Mouse (Mus musculus) embryonic fibroblast, embryonic 13.5 days (primary cell): Measurements from ENCODE around the gene Thap12. TPM values are rescaled to one million over a fixed set of nuclear protein-coding genes. Genes with fewer than 3 reads are reported as not detected.
A peak's percentile ranks its signal among the peaks of the same experiment; 100 is the strongest.

Experiments
- H3K27ac ChIP-seq: 2 replicates; pipeline ENCODE4 v1.5.1; 2012; ENCODE audit warnings: low read length, control low read depth, inconsistent platforms; ENCODE audit not compliant: insufficient read depth
- H3K4me1 ChIP-seq: 2 replicates; pipeline ENCODE4 v1.6.1; 2011; ENCODE audit warnings: low read length; ENCODE audit not compliant: control insufficient read depth, insufficient read depth
- H3K4me3 ChIP-seq: 2 replicates; pipeline ENCODE4 v1.5.1; 2011; ENCODE audit warnings: mild to moderate bottlenecking, control low read depth, low read length; ENCODE audit not compliant: insufficient read depth
- CTCF ChIP-seq: IDR thresholded peaks from 2 replicates; pipeline ENCODE4 v1.5.1; 2011; ENCODE audit warnings: mild to moderate bottlenecking, control low read depth, low read length, moderate library complexity, borderline replicate concordance; ENCODE audit not compliant: insufficient read depth
- POLR2A ChIP-seq: IDR thresholded peaks from 2 replicates; pipeline ENCODE4 v1.6.1; 2011; ENCODE audit warnings: low read depth, mild to moderate bottlenecking, control low read depth, low read length, moderate library complexity
- polyA plus RNA-seq: library from polyadenylated mRNA; stranded (reverse); fragments of >200 nt; gene quantifications from 2 replicates; pipeline ENCODE4 v1.2.4, GENCODE M21; 2011; ENCODE audit warnings: low read depth; ENCODE audit not compliant: missing spikeins, insufficient read length

Gene Thap12
- polyA plus RNA-seq, 1 experiment = 78.2 TPM

DNA sequence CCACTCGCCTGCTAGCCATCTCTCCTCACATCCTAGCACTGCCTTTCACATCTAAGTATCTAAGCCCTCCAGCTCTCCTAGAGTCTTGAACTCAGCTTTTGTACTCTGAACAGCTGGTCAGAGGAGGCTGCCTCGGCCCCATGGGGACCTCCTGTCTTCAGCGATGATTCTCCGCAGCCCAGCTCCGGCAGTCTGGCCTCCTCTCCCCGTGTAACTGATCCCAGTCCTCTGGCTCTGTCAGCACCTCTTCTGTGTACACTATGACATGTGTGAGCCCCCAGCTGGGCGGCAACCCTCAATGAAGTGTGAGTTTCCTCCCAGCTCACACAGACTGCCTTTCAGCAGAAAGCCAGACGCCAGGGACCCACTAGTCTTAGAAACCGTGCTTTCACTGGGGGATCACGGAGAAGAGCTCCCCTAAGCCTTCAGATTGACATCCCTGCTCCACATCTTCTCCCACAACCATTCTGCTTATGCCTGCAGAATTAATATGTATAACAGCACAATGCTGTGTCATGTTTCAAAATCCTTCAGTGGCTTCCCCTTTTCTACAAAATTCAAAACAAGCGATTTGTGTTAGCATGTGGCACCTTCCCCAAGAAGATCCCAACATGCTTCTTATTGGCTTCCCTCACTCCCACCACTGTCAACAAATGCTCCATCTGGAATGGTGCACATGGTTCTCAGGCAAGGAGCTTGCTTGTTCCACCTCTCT is 30.5 kb upstream of the Thap12 start:
- H3K4me3 ChIP-seq = no peak overlapping the region
- no peak overlapping the region for H3K27ac ChIP-seq
- H3K4me1 ChIP-seq = peaks cover 14% of the 10 kb centered on the region
- TF ChIP-seq CTCF (no peak), POLR2A (no peak)

DNA sequence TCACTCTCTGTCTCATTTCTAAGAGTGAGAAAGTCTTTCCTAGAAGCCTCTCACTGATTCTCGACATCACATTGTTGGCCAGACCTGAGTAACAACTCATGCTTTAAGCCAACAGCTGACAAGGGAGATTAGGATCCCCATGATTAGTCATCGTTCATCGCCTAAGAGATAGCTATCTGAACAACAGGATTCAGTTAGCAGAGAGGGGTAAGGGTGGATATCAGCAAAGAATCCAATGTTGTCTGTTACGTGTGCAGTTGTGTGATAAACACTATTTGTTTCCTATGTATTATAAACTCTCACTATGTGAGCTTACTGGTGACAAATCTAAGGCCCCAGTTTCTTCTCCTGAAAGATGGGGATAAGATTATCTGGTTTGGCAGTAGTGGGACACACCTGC is 28.6 kb upstream of the Thap12 start:
- no peak overlapping the region for H3K27ac ChIP-seq
- no peak for TF ChIP-seq POLR2A
- no peak overlapping the region for H3K4me3 ChIP-seq
- peaks cover 5% of the 10 kb centered on the region for H3K4me1 ChIP-seq

DNA sequence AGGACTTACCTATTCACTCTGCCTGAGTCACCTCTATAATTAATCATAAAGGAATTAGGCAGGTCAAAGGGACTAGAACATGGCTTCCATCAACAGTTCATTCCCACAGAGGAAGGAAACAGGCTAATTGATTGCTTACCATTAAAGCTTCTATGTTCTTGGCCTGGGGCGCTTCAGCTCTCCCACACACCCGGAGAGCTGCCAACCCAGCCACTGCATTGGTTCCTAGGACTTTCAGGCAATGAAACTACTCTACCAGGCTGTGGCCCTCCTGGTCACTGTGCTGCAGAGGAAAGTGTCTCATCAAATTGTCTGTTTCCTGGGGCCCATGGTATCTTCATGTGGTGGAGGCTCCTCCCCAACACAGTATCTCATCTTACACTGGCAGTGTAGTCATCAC is 25.4 kb upstream of the Thap12 start:
- Histone ChIP-seq H3K4me1 (no peaks in the 10 kb centered on the region), H3K4me3 (no peak overlapping the region), H3K27ac (no peak overlapping the region)
- TF ChIP-seq CTCF = no peak
- TF ChIP-seq POLR2A = no peak

DNA sequence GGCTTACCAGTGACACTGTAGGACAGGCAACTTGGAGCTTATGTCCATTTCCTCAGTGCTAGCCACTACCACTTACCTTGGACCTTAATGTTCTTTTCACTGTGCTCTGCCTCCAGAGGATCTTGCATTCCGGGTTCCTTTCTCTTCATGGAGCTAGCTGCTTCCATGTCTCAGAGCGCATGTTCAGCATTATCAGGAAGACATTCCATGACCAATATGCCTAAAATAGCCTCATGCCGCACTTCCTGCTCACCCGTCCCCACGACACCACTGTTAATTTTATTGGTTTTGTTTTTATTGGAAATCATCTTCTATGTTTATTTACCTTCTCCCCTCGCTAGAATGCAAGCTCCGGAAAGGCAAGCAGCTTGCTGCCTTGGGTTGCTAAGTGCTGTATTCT is 24.5 kb upstream of the Thap12 start:
- TF ChIP-seq CTCF (no peak), POLR2A (no peak)
- no peak overlapping the region for H3K4me3 ChIP-seq
- H3K4me1 ChIP-seq = no peaks in the 10 kb centered on the region

DNA sequence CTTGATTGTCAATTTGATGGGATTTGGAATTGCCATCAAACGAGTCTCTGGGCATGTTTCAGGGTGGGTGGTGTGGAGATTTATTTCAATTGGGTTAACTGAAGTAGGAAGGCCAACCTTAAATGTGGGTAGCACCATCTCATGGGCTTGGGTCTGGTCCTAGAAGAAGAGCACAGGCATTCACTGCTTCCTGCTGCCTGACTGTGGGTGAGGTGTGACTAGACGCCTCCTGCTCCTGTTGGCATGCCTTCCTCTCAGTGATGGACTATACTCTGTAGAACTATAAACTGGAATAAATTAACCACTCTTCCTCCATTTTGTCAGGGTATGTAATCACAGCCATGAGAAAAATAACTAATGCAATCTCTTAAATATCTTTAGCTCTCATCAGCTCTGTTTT is 22.2 kb upstream of the Thap12 start:
- H3K27ac ChIP-seq = no peak overlapping the region
- no peaks in the 10 kb centered on the region for H3K4me1 ChIP-seq
- TF ChIP-seq POLR2A = no peak
- TF ChIP-seq CTCF = no peak
- no peak overlapping the region for H3K4me3 ChIP-seq

More for the DNA sequence above, 24.5 kb upstream of the Thap12 start:
- H3K27ac ChIP-seq = no peak overlapping the region

DNA sequence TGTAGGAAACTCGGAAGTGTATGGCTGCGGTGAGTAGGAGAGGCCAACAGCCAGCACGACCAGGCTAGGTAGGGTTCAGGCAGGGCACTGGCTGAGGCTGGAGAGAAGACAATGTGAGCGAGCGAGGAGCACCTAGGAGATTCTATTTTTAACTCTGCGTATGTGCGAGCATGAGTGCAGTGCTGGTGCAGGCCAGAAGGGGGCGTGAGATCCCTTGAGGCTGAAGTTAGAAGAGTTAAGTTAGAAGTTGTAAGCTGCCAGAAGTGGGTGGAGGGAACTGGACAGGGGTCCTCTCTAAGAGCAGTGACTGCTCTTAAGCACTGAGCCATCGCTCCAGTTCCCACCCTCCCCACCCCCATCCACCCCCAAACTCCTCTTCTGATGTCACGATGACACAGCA is 20.1 kb upstream of the Thap12 start:
- TF ChIP-seq POLR2A (no peak), CTCF (no peak)
- no peak overlapping the region for H3K4me3 ChIP-seq
- H3K4me1 ChIP-seq = no peaks in the 10 kb centered on the region
- H3K27ac ChIP-seq = no peak overlapping the region

DNA sequence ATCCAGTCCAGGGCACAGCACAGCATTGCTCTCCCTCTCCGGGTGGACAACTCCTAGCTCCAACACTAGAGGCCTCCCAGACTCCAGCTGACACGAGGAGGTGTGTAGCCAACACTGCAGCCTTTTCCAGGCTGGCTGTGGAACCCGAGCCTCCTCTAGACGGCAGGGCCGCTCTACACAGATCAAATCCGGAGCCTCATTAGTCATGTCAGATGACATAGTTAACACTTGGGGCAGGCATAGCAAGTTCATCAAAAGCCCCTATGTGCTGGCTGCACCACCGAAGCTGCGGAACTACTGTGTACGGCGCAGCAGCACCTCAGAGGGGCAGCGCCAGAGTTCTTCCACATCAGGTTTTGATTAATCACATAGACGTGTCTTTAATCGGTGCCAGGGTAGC is 17.0 kb upstream of the Thap12 start:
- no peak overlapping the region for H3K4me3 ChIP-seq
- TF ChIP-seq POLR2A = 0 out of 2 replicates have a peak, but pooled peaks have one; percentile 7
- peak; percentile 52 for TF ChIP-seq CTCF
- no peak overlapping the region for H3K27ac ChIP-seq
- H3K4me1 ChIP-seq = no peaks in the 10 kb centered on the region

DNA sequence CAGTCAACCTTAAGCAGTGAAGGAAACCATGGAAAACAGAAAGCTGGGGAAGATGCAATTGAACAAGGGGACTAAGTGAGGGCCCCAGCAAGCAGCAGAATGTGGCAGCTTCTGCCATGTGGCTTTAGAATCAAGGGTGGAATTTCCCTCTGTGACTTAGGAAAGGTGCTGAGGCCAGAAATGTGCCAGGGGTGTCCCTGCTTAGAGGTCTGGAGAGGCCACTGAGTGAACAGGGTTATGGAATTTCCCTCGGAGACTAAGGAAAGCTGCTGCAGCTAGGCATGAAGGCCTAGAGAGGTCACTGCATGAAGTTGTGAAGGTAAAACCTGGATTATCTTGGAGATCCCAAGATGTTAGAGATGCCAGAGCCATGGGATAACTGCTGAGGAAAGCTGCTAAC is 12.8 kb upstream of the Thap12 start:
- Histone ChIP-seq H3K27ac (no peak overlapping the region), H3K4me3 (no peak overlapping the region), H3K4me1 (0 out of 2 replicates have a peak, but pooled peaks cover 7% of the 10 kb centered on the region)
- TF ChIP-seq CTCF = no peak
- TF ChIP-seq POLR2A = no peak

DNA sequence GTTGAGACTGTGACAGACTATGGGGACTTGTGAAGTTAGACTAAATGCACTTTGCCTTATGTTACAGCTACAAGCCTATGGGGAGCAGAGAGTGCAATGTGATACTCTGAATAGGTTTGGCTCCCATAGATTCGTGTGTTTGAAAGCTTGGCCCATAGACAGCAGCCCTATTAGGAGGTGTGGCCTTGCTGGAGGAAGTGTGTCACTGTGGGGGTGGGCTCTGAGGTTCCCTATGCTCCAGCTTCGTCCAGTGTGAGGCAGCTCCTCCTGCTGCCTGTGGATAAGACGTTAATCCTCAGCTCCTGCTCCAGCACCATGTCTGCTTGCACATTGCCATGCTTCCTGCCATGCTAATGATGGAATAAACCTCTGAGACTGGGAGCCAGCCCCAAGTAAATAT is 12.1 kb upstream of the Thap12 start:
- 0 out of 2 replicates have a peak, but pooled peaks cover 7% of the 10 kb centered on the region for H3K4me1 ChIP-seq
- no peak overlapping the region for H3K27ac ChIP-seq
- TF ChIP-seq POLR2A = peak; percentile 51; the same call in 1 of the 2 replicates
- TF ChIP-seq CTCF = peak; percentile 19; the same call in 1 of the 2 replicates
- no peak overlapping the region for H3K4me3 ChIP-seq

DNA sequence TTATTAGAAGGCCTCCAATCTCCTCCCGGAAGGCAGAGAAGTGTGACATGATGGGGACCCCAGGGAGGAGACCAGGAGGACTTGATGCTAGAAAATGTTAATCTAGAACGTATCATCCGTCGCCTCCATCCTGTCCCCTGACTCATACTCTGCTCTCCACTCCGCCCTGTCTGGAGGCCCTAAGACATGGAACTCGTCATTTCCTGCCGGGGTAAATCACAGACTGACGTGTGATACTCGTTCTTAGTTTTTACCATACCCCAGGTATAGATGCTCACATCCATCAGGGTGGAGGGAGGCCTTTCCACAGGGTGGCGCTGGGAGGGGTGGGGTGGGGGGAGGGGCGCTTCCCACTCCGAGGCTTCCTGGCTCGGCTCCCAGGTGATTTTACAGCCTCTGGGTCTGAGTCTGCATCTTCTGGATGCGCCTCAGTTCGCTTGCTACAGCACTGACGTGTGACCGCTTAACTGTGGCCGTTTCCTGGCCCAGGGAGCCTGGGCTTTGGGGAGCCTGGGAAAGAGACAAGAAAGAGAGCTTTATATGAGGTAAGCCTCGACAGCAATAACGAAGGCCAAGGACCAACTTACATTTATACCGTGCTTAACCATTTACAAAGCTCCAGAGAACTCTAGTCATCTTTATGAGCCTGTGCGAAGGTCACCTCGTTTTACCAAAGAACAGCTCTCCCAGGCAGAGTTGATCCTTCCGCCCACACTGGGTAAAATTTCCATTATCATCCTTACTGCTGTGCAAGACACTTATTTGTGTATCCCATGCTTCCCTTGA is 9.9 kb upstream of the Thap12 start:
- H3K4me1 ChIP-seq = 0 out of 2 replicates have a peak, but pooled peaks cover 7% of the 10 kb centered on the region
- TF ChIP-seq POLR2A = no peak; the same call in 1 of the 2 replicates
- H3K27ac ChIP-seq = peak overlapping the region; percentile 88
- no peak overlapping the region for H3K4me3 ChIP-seq
